Mouse (Mus musculus) megakaryocyte, embryonic 14.5 days (primary cell): ENCODE data around the gene Adgrg3. TPM values are rescaled to one million over a fixed set of nuclear protein-coding genes. Genes with fewer than 3 reads are reported as not detected.

Experiments
- H3K27me3 ChIP-seq: replicated peaks from 2 replicates; pipeline ENCODE3; 2012; ENCODE audit warnings: inconsistent platforms
- H3K36me3 ChIP-seq: replicated peaks from 2 replicates; pipeline ENCODE3; 2012; ENCODE audit warnings: low read length, inconsistent platforms, mixed read lengths
- H3K4me1 ChIP-seq: 2 replicates; pipeline ENCODE4 v1.6.1; 2012; ENCODE audit warnings: inconsistent platforms
- H3K4me3 ChIP-seq: replicated peaks from 2 replicates; pipeline ENCODE3; 2012; ENCODE audit warnings: moderate library complexity, mild to moderate bottlenecking, inconsistent platforms
- H3K9me3 ChIP-seq: 2 replicates; pipeline ENCODE4 v1.6.1; 2012; ENCODE audit warnings: inconsistent platforms
- FLI1 ChIP-seq: IDR thresholded peaks from 2 replicates; pipeline ENCODE4 v1.6.1; 2012; ENCODE audit warnings: low read length, inconsistent platforms, mixed read lengths
- GATA1 ChIP-seq: IDR thresholded peaks from 3 replicates; pipeline ENCODE4 v1.6.1; 2012; ENCODE audit warnings: mixed read lengths, low read length, inconsistent platforms, borderline replicate concordance
- polyA plus RNA-seq: library from polyadenylated mRNA; stranded (reverse); fragments of >175 nt; gene quantifications from 2 replicates; pipeline ENCODE4 v1.2.3, GENCODE M21; 2012; ENCODE audit warnings: low replicate concordance; ENCODE audit not compliant: insufficient read depth

Gene Adgrg3
- polyA plus RNA-seq, 1 experiment = 111 TPM

GRCm38 (mm10) chr8:95049636-95050035, 32.1 kb downstream of the Adgrg3 start:
- Histone ChIP-seq H3K36me3 (peaks cover 48% of the 10 kb centered on the region), H3K9me3 (no peaks in the 10 kb centered on the region), H3K27me3 (no peaks in the 10 kb centered on the region), H3K4me1 (peaks cover 94% of the 10 kb centered on the region), H3K4me3 (no peak overlapping the region)
- no peak for TF ChIP-seq GATA1
- no peak for TF ChIP-seq FLI1

GRCm38 (mm10) chr8:95054438-95054837, 36.9 kb downstream of the Adgrg3 start:
- no peak overlapping the region for H3K4me3 ChIP-seq

GRCm38 (mm10) chr8:95054927-95055510, 37.5 kb downstream of the Adgrg3 start, which contains the start of gene Drc7:
Gene Drc7 (plus strand): TSS chr8:95055103.
- Histone ChIP-seq H3K36me3 (peaks cover 39% of the 10 kb centered on the region), H3K9me3 (no peaks in the 10 kb centered on the region), H3K4me3 (no peak within 1 kb of the TSS), H3K4me1 (peaks cover 94% of the 10 kb centered on the region), H3K27me3 (no peaks in the 10 kb centered on the region)
- TF ChIP-seq FLI1 = no peak
- no peak for TF ChIP-seq GATA1

More at GRCm38 (mm10) chr8:95054438-95054837, 36.9 kb downstream of the Adgrg3 start:
- Histone ChIP-seq H3K36me3 (peaks cover 39% of the 10 kb centered on the region), H3K27me3 (no peaks in the 10 kb centered on the region), H3K4me1 (peaks cover 94% of the 10 kb centered on the region), H3K9me3 (no peaks in the 10 kb centered on the region)
- TF ChIP-seq FLI1 (no peak), GATA1 (no peak)

- H3K9me3 ChIP-seq = no peaks in the 10 kb centered on the region
- H3K4me3 ChIP-seq = peak overlapping the region; percentile 30
- no peak for TF ChIP-seq GATA1
- TF ChIP-seq FLI1 = no peak
- H3K36me3 ChIP-seq = peaks cover 36% of the 10 kb centered on the region
- H3K4me1 ChIP-seq = peaks cover 94% of the 10 kb centered on the region
- H3K27me3 ChIP-seq = no peaks in the 10 kb centered on the region
Observed at GRCm38 (mm10) chr8:95056414-95056813, 38.9 kb downstream of the Adgrg3 start.

- Histone ChIP-seq H3K4me1 (peaks cover 98% of the 10 kb centered on the region), H3K4me3 (peak overlapping the region; percentile 88), H3K36me3 (peaks cover 27% of the 10 kb centered on the region), H3K9me3 (no peaks in the 10 kb centered on the region), H3K27me3 (no peaks in the 10 kb centered on the region)
- TF ChIP-seq GATA1 (no peak), FLI1 (no peak)
Observed at GRCm38 (mm10) chr8:95058661-95059060, 41.2 kb downstream of the Adgrg3 start.

- H3K4me1 ChIP-seq = peaks cover 91% of the 10 kb centered on the region
- peaks cover 22% of the 10 kb centered on the region for H3K36me3 ChIP-seq
- H3K27me3 ChIP-seq = no peaks in the 10 kb centered on the region
- no peaks in the 10 kb centered on the region for H3K9me3 ChIP-seq
- peak overlapping the region; percentile 88 for H3K4me3 ChIP-seq
- no peak for TF ChIP-seq GATA1
- no peak for TF ChIP-seq FLI1
Observed at GRCm38 (mm10) chr8:95059812-95060533, 42.5 kb downstream of the Adgrg3 start.

- H3K9me3 ChIP-seq = no peaks in the 10 kb centered on the region
- peaks cover 71% of the 10 kb centered on the region for H3K4me1 ChIP-seq
- peaks cover 6% of the 10 kb centered on the region for H3K36me3 ChIP-seq
- H3K4me3 ChIP-seq = no peak overlapping the region
- no peaks in the 10 kb centered on the region for H3K27me3 ChIP-seq
- TF ChIP-seq GATA1 (no peak), FLI1 (no peak)
Observed at GRCm38 (mm10) chr8:95064531-95064930, 47.0 kb downstream of the Adgrg3 start.

GRCm38 (mm10) chr8:95067582-95067981, 50.1 kb downstream of the Adgrg3 start:
- no peaks in the 10 kb centered on the region for H3K9me3 ChIP-seq
- H3K27me3 ChIP-seq = no peaks in the 10 kb centered on the region
- no peak for TF ChIP-seq GATA1
- TF ChIP-seq FLI1 = no peak
- no peaks in the 10 kb centered on the region for H3K36me3 ChIP-seq
- peaks cover 68% of the 10 kb centered on the region for H3K4me1 ChIP-seq
- H3K4me3 ChIP-seq = peak overlapping the region; percentile 38

- TF ChIP-seq FLI1 = no peak
- TF ChIP-seq GATA1 = no peak
- Histone ChIP-seq H3K27me3 (peaks cover 2% of the 10 kb centered on the region), H3K4me3 (no peak overlapping the region), H3K9me3 (no peaks in the 10 kb centered on the region), H3K4me1 (peaks cover 60% of the 10 kb centered on the region), H3K36me3 (no peaks in the 10 kb centered on the region)
Observed at GRCm38 (mm10) chr8:95075504-95075903, 58.0 kb downstream of the Adgrg3 start.

- no peaks in the 10 kb centered on the region for H3K36me3 ChIP-seq
- no peak for TF ChIP-seq FLI1
- TF ChIP-seq GATA1 = no peak
- H3K27me3 ChIP-seq = peaks cover 2% of the 10 kb centered on the region
- H3K4me1 ChIP-seq = peaks cover 54% of the 10 kb centered on the region
- no peak overlapping the region for H3K4me3 ChIP-seq
- H3K9me3 ChIP-seq = no peaks in the 10 kb centered on the region
Observed at GRCm38 (mm10) chr8:95076151-95076550, 58.7 kb downstream of the Adgrg3 start.
